Mouse (Mus musculus): ENCODE results near the gene Car10. TPM values are rescaled to one million over a fixed set of nuclear protein-coding genes. Genes with fewer than 3 reads are reported as not detected.

The Car10 gene
- total RNA-seq, 1 experiment from 2014 or later: not detected

GRCm38 (mm10) chr11:93141727-93142126, 43.9 kb downstream of the Car10 start:
- ATAC-seq (replicated peaks; ENCODE audit: insufficient number of reproducible peaks, low FRiP score, low TSS enrichment, poor library complexity, severe bottlenecking): no peak

- no peak for ATAC-seq (replicated peaks; ENCODE audit: insufficient number of reproducible peaks, low FRiP score, low TSS enrichment, poor library complexity, severe bottlenecking)
Measured at GRCm38 (mm10) chr11:93144544-93144943, 46.7 kb downstream of the Car10 start.

- ATAC-seq (replicated peaks; ENCODE audit: insufficient number of reproducible peaks, low FRiP score, low TSS enrichment, poor library complexity, severe bottlenecking): no peak
Measured at GRCm38 (mm10) chr11:93154910-93155309, 57.1 kb downstream of the Car10 start.

GRCm38 (mm10) chr11:93172430-93172829, 74.6 kb downstream of the Car10 start:
- no peak for ATAC-seq (replicated peaks; ENCODE audit: insufficient number of reproducible peaks, low FRiP score, low TSS enrichment, poor library complexity, severe bottlenecking)

- no peak for ATAC-seq (replicated peaks; ENCODE audit: insufficient number of reproducible peaks, low FRiP score, low TSS enrichment, poor library complexity, severe bottlenecking)
Measured at GRCm38 (mm10) chr11:93173533-93174308, 75.9 kb downstream of the Car10 start.

- ATAC-seq (replicated peaks; ENCODE audit: insufficient number of reproducible peaks, low FRiP score, low TSS enrichment, poor library complexity, severe bottlenecking): no peak
Measured at GRCm38 (mm10) chr11:93185477-93185876, 87.6 kb downstream of the Car10 start.

GRCm38 (mm10) chr11:93186163-93186562, 88.3 kb downstream of the Car10 start:
- no peak for ATAC-seq (replicated peaks; ENCODE audit: insufficient number of reproducible peaks, low FRiP score, low TSS enrichment, poor library complexity, severe bottlenecking)

GRCm38 (mm10) chr11:93188621-93189020, 90.8 kb downstream of the Car10 start:
- no peak for ATAC-seq (replicated peaks; ENCODE audit: insufficient number of reproducible peaks, low FRiP score, low TSS enrichment, poor library complexity, severe bottlenecking)

- ATAC-seq (replicated peaks; ENCODE audit: insufficient number of reproducible peaks, low FRiP score, low TSS enrichment, poor library complexity, severe bottlenecking): no peak
Measured at GRCm38 (mm10) chr11:93200046-93200445, 102.2 kb downstream of the Car10 start.

GRCm38 (mm10) chr11:93217457-93217856, 119.6 kb downstream of the Car10 start:
- no peak for ATAC-seq (replicated peaks; ENCODE audit: insufficient number of reproducible peaks, low FRiP score, low TSS enrichment, poor library complexity, severe bottlenecking)

GRCm38 (mm10) chr11:93230057-93230456, 132.2 kb downstream of the Car10 start:
- ATAC-seq (replicated peaks; ENCODE audit: insufficient number of reproducible peaks, low FRiP score, low TSS enrichment, poor library complexity, severe bottlenecking): no peak

- ATAC-seq (replicated peaks; ENCODE audit: insufficient number of reproducible peaks, low FRiP score, low TSS enrichment, poor library complexity, severe bottlenecking): no peak
Measured at GRCm38 (mm10) chr11:93249771-93250265, 152.0 kb downstream of the Car10 start.

- no peak for ATAC-seq (replicated peaks; ENCODE audit: insufficient number of reproducible peaks, low FRiP score, low TSS enrichment, poor library complexity, severe bottlenecking)
Measured at GRCm38 (mm10) chr11:93251766-93252165, 153.9 kb downstream of the Car10 start.

- no peak for ATAC-seq (replicated peaks; ENCODE audit: insufficient number of reproducible peaks, low FRiP score, low TSS enrichment, poor library complexity, severe bottlenecking)
Measured at GRCm38 (mm10) chr11:93263979-93264378, 166.2 kb downstream of the Car10 start.

- ATAC-seq (replicated peaks; ENCODE audit: insufficient number of reproducible peaks, low FRiP score, low TSS enrichment, poor library complexity, severe bottlenecking): no peak
Measured at GRCm38 (mm10) chr11:93272016-93272415, 174.2 kb downstream of the Car10 start.

GRCm38 (mm10) chr11:93273906-93274305, 176.1 kb downstream of the Car10 start:
- ATAC-seq (replicated peaks; ENCODE audit: insufficient number of reproducible peaks, low FRiP score, low TSS enrichment, poor library complexity, severe bottlenecking): no peak

GRCm38 (mm10) chr11:93293661-93294060, 195.8 kb downstream of the Car10 start:
- ATAC-seq (replicated peaks; ENCODE audit: insufficient number of reproducible peaks, low FRiP score, low TSS enrichment, poor library complexity, severe bottlenecking): no peak

- ATAC-seq (replicated peaks; ENCODE audit: insufficient number of reproducible peaks, low FRiP score, low TSS enrichment, poor library complexity, severe bottlenecking): no peak
Measured at GRCm38 (mm10) chr11:93309981-93310380, 212.2 kb downstream of the Car10 start.

- no peak for ATAC-seq (replicated peaks; ENCODE audit: insufficient number of reproducible peaks, low FRiP score, low TSS enrichment, poor library complexity, severe bottlenecking)
Measured at GRCm38 (mm10) chr11:93337756-93338155, 239.9 kb downstream of the Car10 start.

GRCm38 (mm10) chr11:93343961-93344360, 246.1 kb downstream of the Car10 start:
- no peak for ATAC-seq (replicated peaks; ENCODE audit: insufficient number of reproducible peaks, low FRiP score, low TSS enrichment, poor library complexity, severe bottlenecking)

Data from monocyte, adult 5-6 weeks (primary cell).